Mouse (Mus musculus): ENCODE measurements around the gene Lemd2. TPM values are rescaled to one million over a fixed set of nuclear protein-coding genes. Genes with fewer than 3 reads are reported as not detected.

Lemd2 gene
- 10 to 100 TPM; 86.7 to 88.4 TPM for total RNA-seq (2023)

GRCm38 (mm10) chr17:27204075-27204909 lies at the start of gene Lemd2:
Gene Lemd2 (minus strand): TSS chr17:27204469.

GRCm38 (mm10) chr17:27167545-27167944 lies 36.7 kb downstream of the Lemd2 start, which contains the start of gene Ip6k3:
Gene Ip6k3 (minus strand): TSS chr17:27167795.

Other genes starting within 250 kb of the Lemd2 start
- 10 to 100 TPM; 24.3 to 25.0 TPM for gene Zbtb9, start 231.3 kb downstream of the Lemd2 start, total RNA-seq (2023)
- 10 to 100 TPM; 39.2 to 47.5 TPM for gene Bak1, start 175.5 kb downstream of the Lemd2 start, total RNA-seq (2023)
- 100 to 1,000 TPM in 1 of 2 experiments, 10 to 100 TPM in 1; 97.9 to 108 TPM for gene Itpr3, start 147.2 kb downstream of the Lemd2 start, total RNA-seq (2023)
- 10 to 100 TPM; 46.0 to 52.3 TPM for gene Uqcc2, start 70.6 kb downstream of the Lemd2 start, total RNA-seq (2023)
- not detected for gene Ip6k3, start 36.7 kb downstream of the Lemd2 start, total RNA-seq (2023)

Data from T-cell, adult 66 days (primary cell).